Mouse (Mus musculus): Measurements from ENCODE around the gene H2-Q10. TPM values are rescaled to one million over a fixed set of nuclear protein-coding genes. Genes with fewer than 3 reads are reported as not detected.

H2-Q10 gene
- total and polyA plus RNA-seq, 3 experiments = 0.34 to 7.0 (median 0.37) TPM

- Histone ChIP-seq H3K4me1 (ENCODE audit: control insufficient read depth, insufficient read depth, low read length) (no peaks in the 10 kb centered on the region), H3K36me3 (ENCODE audit: control insufficient read depth, insufficient read depth, low read length) (no peaks in the 10 kb centered on the region), H3K27ac (no peak overlapping the region), H3K4me3 (no peak overlapping the region), H3K27me3 (ENCODE audit: control insufficient read depth, insufficient read depth, low read length) (no peaks in the 10 kb centered on the region), H3K79me2 (replicated peaks; ENCODE audit: control insufficient read depth, insufficient read depth, low read length) (no peaks in the 10 kb centered on the region), H3K9ac (ENCODE audit: low read depth, low read length) (no peak overlapping the region)
- intact Hi-C loops (cut with DNase I) = no loop called here
- no peak for DNase-seq
- 17% methylated on average over 6 of the region's 6 CpGs for WGBS
- TF ChIP-seq POLR2A (IDR thresholded peaks at IDR 0.05; ENCODE audit: insufficient read depth, low read depth, low read length) (no peak), EP300 (IDR thresholded peaks at IDR 0.05; ENCODE audit: insufficient read depth, low read depth, low read length) (no peak), CTCF (IDR thresholded peaks at IDR 0.05) (no peak)
Observed at GRCm38 (mm10) chr17:35502226-35502625, 32.3 kb downstream of the H2-Q10 start.

- H3K36me3 ChIP-seq (ENCODE audit: control insufficient read depth, insufficient read depth, low read length) = no peaks in the 10 kb centered on the region
- H3K27me3 ChIP-seq (ENCODE audit: control insufficient read depth, insufficient read depth, low read length) = no peaks in the 10 kb centered on the region
- H3K9ac ChIP-seq (ENCODE audit: low read depth, low read length) = no peak overlapping the region
- DNase-seq = no peak
- WGBS = 66% methylated on average over 5 of the region's 5 CpGs
- no peaks in the 10 kb centered on the region for H3K79me2 ChIP-seq (replicated peaks; ENCODE audit: control insufficient read depth, insufficient read depth, low read length)
- H3K4me1 ChIP-seq (ENCODE audit: control insufficient read depth, insufficient read depth, low read length) = no peaks in the 10 kb centered on the region
- TF ChIP-seq POLR2A (IDR thresholded peaks at IDR 0.05; ENCODE audit: insufficient read depth, low read depth, low read length) (no peak), EP300 (IDR thresholded peaks at IDR 0.05; ENCODE audit: insufficient read depth, low read depth, low read length) (no peak), CTCF (IDR thresholded peaks at IDR 0.05) (no peak)
- no peak overlapping the region for H3K27ac ChIP-seq
- no peak overlapping the region for H3K4me3 ChIP-seq
- intact Hi-C loops (cut with DNase I) = no loop called here
Observed at GRCm38 (mm10) chr17:35502762-35503161, 32.9 kb downstream of the H2-Q10 start.

- WGBS = 35% methylated on average over 5 of the region's 5 CpGs
- intact Hi-C loops (cut with DNase I) = no loop called here
- Histone ChIP-seq H3K36me3 (ENCODE audit: control insufficient read depth, insufficient read depth, low read length) (no peaks in the 10 kb centered on the region), H3K27ac (no peak overlapping the region), H3K27me3 (ENCODE audit: control insufficient read depth, insufficient read depth, low read length) (no peaks in the 10 kb centered on the region), H3K4me3 (no peak overlapping the region), H3K79me2 (replicated peaks; ENCODE audit: control insufficient read depth, insufficient read depth, low read length) (no peaks in the 10 kb centered on the region), H3K9ac (ENCODE audit: low read depth, low read length) (no peak overlapping the region), H3K4me1 (ENCODE audit: control insufficient read depth, insufficient read depth, low read length) (no peaks in the 10 kb centered on the region)
- TF ChIP-seq EP300 (IDR thresholded peaks at IDR 0.05; ENCODE audit: insufficient read depth, low read depth, low read length) (no peak), POLR2A (IDR thresholded peaks at IDR 0.05; ENCODE audit: insufficient read depth, low read depth, low read length) (no peak), CTCF (IDR thresholded peaks at IDR 0.05) (no peak)
- no peak for DNase-seq
Observed at GRCm38 (mm10) chr17:35503849-35504248, 34.0 kb downstream of the H2-Q10 start.

GRCm38 (mm10) chr17:35504628-35505481, 35.0 kb downstream of the H2-Q10 start:
- Histone ChIP-seq H3K4me1 (ENCODE audit: control insufficient read depth, insufficient read depth, low read length) (no peaks in the 10 kb centered on the region), H3K79me2 (replicated peaks; ENCODE audit: control insufficient read depth, insufficient read depth, low read length) (no peaks in the 10 kb centered on the region), H3K27ac (no peak overlapping the region), H3K27me3 (ENCODE audit: control insufficient read depth, insufficient read depth, low read length) (no peaks in the 10 kb centered on the region), H3K36me3 (ENCODE audit: control insufficient read depth, insufficient read depth, low read length) (no peaks in the 10 kb centered on the region), H3K9ac (ENCODE audit: low read depth, low read length) (no peak overlapping the region), H3K4me3 (no peak overlapping the region)
- intact Hi-C loops (cut with DNase I) = no loop called here
- no peak for TF ChIP-seq POLR2A (IDR thresholded peaks at IDR 0.05; ENCODE audit: insufficient read depth, low read depth, low read length)
- TF ChIP-seq CTCF (IDR thresholded peaks at IDR 0.05) = no peak
- TF ChIP-seq EP300 (IDR thresholded peaks at IDR 0.05; ENCODE audit: insufficient read depth, low read depth, low read length) = no peak
- WGBS = 34% methylated on average over 8 of the region's 8 CpGs
- DNase-seq = no peak

GRCm38 (mm10) chr17:35505776-35506175, 35.9 kb downstream of the H2-Q10 start, which contains the start of gene Pou5f1:
TSS of gene Pou5f1 (plus strand) at chr17:35506018.
- no peaks in the 10 kb centered on the region for H3K79me2 ChIP-seq (replicated peaks; ENCODE audit: control insufficient read depth, insufficient read depth, low read length)
- no peak for DNase-seq
- no peak for TF ChIP-seq POLR2A (IDR thresholded peaks at IDR 0.05; ENCODE audit: insufficient read depth, low read depth, low read length)
- no peak for TF ChIP-seq EP300 (IDR thresholded peaks at IDR 0.05; ENCODE audit: insufficient read depth, low read depth, low read length)
- no peak for TF ChIP-seq CTCF (IDR thresholded peaks at IDR 0.05)
- H3K4me1 ChIP-seq (ENCODE audit: control insufficient read depth, insufficient read depth, low read length) = no peaks in the 10 kb centered on the region
- no peak within 1 kb of the TSS for H3K27ac ChIP-seq
- intact Hi-C loops (cut with DNase I) = no loop called here
- H3K36me3 ChIP-seq (ENCODE audit: control insufficient read depth, insufficient read depth, low read length) = no peaks in the 10 kb centered on the region
- H3K9ac ChIP-seq (ENCODE audit: low read depth, low read length) = no peak within 1 kb of the TSS
- H3K4me3 ChIP-seq = no peak within 1 kb of the TSS
- WGBS = 56% methylated on average over 13 of the region's 13 CpGs
- H3K27me3 ChIP-seq (ENCODE audit: control insufficient read depth, insufficient read depth, low read length) = no peaks in the 10 kb centered on the region

- Histone ChIP-seq H3K27ac (no peak overlapping the region), H3K27me3 (ENCODE audit: control insufficient read depth, insufficient read depth, low read length) (no peaks in the 10 kb centered on the region), H3K9ac (ENCODE audit: low read depth, low read length) (no peak overlapping the region), H3K4me3 (no peak overlapping the region), H3K4me1 (ENCODE audit: control insufficient read depth, insufficient read depth, low read length) (no peaks in the 10 kb centered on the region), H3K79me2 (replicated peaks; ENCODE audit: control insufficient read depth, insufficient read depth, low read length) (no peaks in the 10 kb centered on the region), H3K36me3 (ENCODE audit: control insufficient read depth, insufficient read depth, low read length) (no peaks in the 10 kb centered on the region)
- no peak for DNase-seq
- intact Hi-C loops (cut with DNase I) = no loop called here
- whole genome bisulfite sequencing = 39% methylated on average over 10 of the region's 10 CpGs
- no peak for TF ChIP-seq CTCF (IDR thresholded peaks at IDR 0.05)
- no peak for TF ChIP-seq EP300 (IDR thresholded peaks at IDR 0.05; ENCODE audit: insufficient read depth, low read depth, low read length)
Observed at GRCm38 (mm10) chr17:35506881-35507280, 37.0 kb downstream of the H2-Q10 start.

All from heart, adult 2 months (tissue).